In genomic region chr1:170997756-170998655, GRCm38 (mm10) we compare ENCODE assay signal across 8 mouse cellular contexts. TPM values are rescaled to one million over a fixed set of nuclear protein-coding genes. Genes with fewer than 3 reads are reported as not detected.
A peak's percentile ranks its signal among the peaks of the same experiment; 100 is the strongest.
DNase-seq lines count a peak whose midpoint lies in the region; ATAC-seq and TF ChIP-seq lines count a peak whose summit lies in the region.

No protein-coding gene starts in this region.

- no peak overlapping the region for H3K9ac ChIP-seq in neural tube, embryonic 12.5 days
- H3K9ac ChIP-seq in heart, adult 2 months (ENCODE audit: low read depth, low read length) = no peak overlapping the region
- no peak overlapping the region for H3K9ac ChIP-seq in kidney, postnatal 0 days (ENCODE audit: low read depth, low read length)
- no peak overlapping the region for H3K9ac ChIP-seq in liver, embryonic 12.5 days

- TF ChIP-seq EP300 in heart, adult 2 months (IDR thresholded peaks at IDR 0.05; ENCODE audit: insufficient read depth, low read depth, low read length) = no peak

- ATAC-seq in neural tube, embryonic 12.5 days (ENCODE audit: low FRiP score, low read depth) = no peak
- no peak for ATAC-seq in kidney, postnatal 0 days (replicated peaks; ENCODE audit: low FRiP score, low read depth)
- no peak for ATAC-seq in liver, embryonic 12.5 days

- no peaks in the 10 kb centered on the region for H3K36me3 ChIP-seq in neural tube, embryonic 12.5 days
- no peaks in the 10 kb centered on the region for H3K36me3 ChIP-seq in heart, adult 2 months (ENCODE audit: control insufficient read depth, insufficient read depth, low read length)
- H3K36me3 ChIP-seq in kidney, postnatal 0 days (ENCODE audit: insufficient read depth, low read length) = no peaks in the 10 kb centered on the region
- H3K36me3 ChIP-seq in liver, embryonic 12.5 days = no peaks in the 10 kb centered on the region
- no peaks in the 10 kb centered on the region for H3K36me3 ChIP-seq in myocyte (ENCODE audit: control insufficient read depth, insufficient read depth)

- H3K27ac ChIP-seq in neural tube, embryonic 12.5 days = no peak overlapping the region
- no peak overlapping the region; the same call in 1 of the 2 replicates for H3K27ac ChIP-seq in heart, adult 2 months
- no peak overlapping the region for H3K27ac ChIP-seq in kidney, postnatal 0 days
- peak overlapping the region; percentile 25; the same call in 1 of the 2 replicates for H3K27ac ChIP-seq in liver, embryonic 12.5 days

- no peak for TF ChIP-seq CTCF in heart, adult 2 months (IDR thresholded peaks at IDR 0.05)
- TF ChIP-seq CTCF in kidney, postnatal 0 days (IDR thresholded peaks at IDR 0.05; ENCODE audit: low read depth) = no peak

- no peaks in the 10 kb centered on the region; the same call in 1 of the 2 replicates for H3K27me3 ChIP-seq in neural tube, embryonic 12.5 days (replicated peaks)
- no peaks in the 10 kb centered on the region for H3K27me3 ChIP-seq in heart, adult 2 months (ENCODE audit: control insufficient read depth, insufficient read depth, low read length)
- H3K27me3 ChIP-seq in kidney, postnatal 0 days (ENCODE audit: insufficient read depth, low read length) = no peaks in the 10 kb centered on the region
- H3K27me3 ChIP-seq in liver, embryonic 12.5 days (replicated peaks) = no peaks in the 10 kb centered on the region; the same call in 1 of the 2 replicates
- no peaks in the 10 kb centered on the region for H3K27me3 ChIP-seq in myocyte (ENCODE audit: control insufficient read depth, insufficient read depth, insufficient read length)

- H3K4me3 ChIP-seq in neural tube, embryonic 12.5 days = no peak overlapping the region
- peak overlapping the region; percentile 14; the same call in 1 of the 2 replicates for H3K4me3 ChIP-seq in heart, adult 2 months
- H3K4me3 ChIP-seq in kidney, postnatal 0 days (replicated peaks; ENCODE audit: low read depth, low read length) = no peak overlapping the region
- peak overlapping the region; percentile 29 for H3K4me3 ChIP-seq in liver, embryonic 12.5 days
- no peak overlapping the region for H3K4me3 ChIP-seq in myocyte

- no peaks in the 10 kb centered on the region for H3K4me1 ChIP-seq in neural tube, embryonic 12.5 days
- no peaks in the 10 kb centered on the region for H3K4me1 ChIP-seq in heart, adult 2 months (ENCODE audit: control insufficient read depth, insufficient read depth, low read length)
- no peaks in the 10 kb centered on the region for H3K4me1 ChIP-seq in kidney, postnatal 0 days (replicated peaks; ENCODE audit: insufficient read depth, low read length)
- peaks cover 9% of the 10 kb centered on the region; the same call in 1 of the 2 replicates for H3K4me1 ChIP-seq in liver, embryonic 12.5 days

- no peaks in the 10 kb centered on the region for H3K79me2 ChIP-seq in heart, adult 2 months (replicated peaks; ENCODE audit: control insufficient read depth, insufficient read depth, low read length)
- H3K79me2 ChIP-seq in myocyte (ENCODE audit: control insufficient read depth, insufficient read depth) = no peaks in the 10 kb centered on the region

- DNase-seq in neural tube, embryonic 10.5 days (ENCODE audit: extremely low spot score, low spot score) = no peak
- DNase-seq in cerebellum, postnatal 25 days = peak; percentile 29 to 54
- peak; percentile 55 to 76 for DNase-seq in heart, adult 2 months
- peak; percentile 22 for DNase-seq in kidney, postnatal 0 days (ENCODE audit: low spot score)
- DNase-seq in thymus, postnatal 36 days = peak; percentile 12 to 30

- WGBS in neural tube, embryonic 12.5 days = 66% methylated on average over 21 of the region's 21 CpGs
- 42% methylated on average over 21 of the region's 21 CpGs for WGBS in heart, adult 2 months
- 57% methylated on average over 21 of the region's 21 CpGs for WGBS in kidney, postnatal 0 days
- WGBS in liver, embryonic 12.5 days (ENCODE audit: insufficient replicate concordance) = 24% methylated on average over 21 of the region's 21 CpGs

- no peaks in the 10 kb centered on the region for H3K9me3 ChIP-seq in neural tube, embryonic 12.5 days
- H3K9me3 ChIP-seq in kidney, postnatal 0 days (replicated peaks; ENCODE audit: low read length) = no peaks in the 10 kb centered on the region
- H3K9me3 ChIP-seq in liver, embryonic 12.5 days (replicated peaks) = no peaks in the 10 kb centered on the region

- H3ac ChIP-seq in myocyte (ENCODE audit: control insufficient read depth, insufficient read length) = no peak overlapping the region

- peak overlapping the region; percentile 25; the same call in 1 of the 2 replicates for H3K4me2 ChIP-seq in neural tube, embryonic 12.5 days (replicated peaks)
- H3K4me2 ChIP-seq in kidney, postnatal 0 days (ENCODE audit: low read length) = no peak overlapping the region
- peak overlapping the region; percentile 54 for H3K4me2 ChIP-seq in liver, embryonic 12.5 days
- peak overlapping the region; percentile 40 for H3K4me2 ChIP-seq in myocyte (ENCODE audit: low read depth)

- intact Hi-C loops in heart, adult 2 months (cut with DNase I) = no loop called here

- no peak for TF ChIP-seq POLR2A in heart, adult 2 months (IDR thresholded peaks at IDR 0.05; ENCODE audit: insufficient read depth, low read depth, low read length)
- TF ChIP-seq POLR2A in myocyte (IDR thresholded peaks at IDR 0.05; ENCODE audit: insufficient read length, low read depth) = no peak

TF ChIP-seq in myocyte, 11 proteins besides CTCF, POLR2A, EP300 and RAD21:
- no peak for TF ChIP-seq TCF3 (IDR thresholded peaks at IDR 0.05; ENCODE audit: insufficient read length, low read depth)
- TF ChIP-seq REST (IDR thresholded peaks at IDR 0.05; ENCODE audit: insufficient read depth, insufficient read length) = no peak
- no peak for TF ChIP-seq MYOD1 (IDR thresholded peaks at IDR 0.05; ENCODE audit: control insufficient read depth in 1 of 3, insufficient read length in 2 of 3, low read depth in 2 of 3)
- no peak for TF ChIP-seq POLR2AphosphoS2 (IDR thresholded peaks at IDR 0.05; ENCODE audit: insufficient read length, low read depth)
- TF ChIP-seq SRF (IDR thresholded peaks at IDR 0.05; ENCODE audit: control insufficient read depth, insufficient read length, low read depth) = no peak
- no peak for TF ChIP-seq E2F4 (IDR thresholded peaks at IDR 0.05; ENCODE audit: insufficient read depth)
- no peak for TF ChIP-seq CEBPB (IDR thresholded peaks at IDR 0.05; ENCODE audit: insufficient read depth, poor library complexity, severe bottlenecking)
- no peak for TF ChIP-seq TCF12 (IDR thresholded peaks at IDR 0.05; ENCODE audit: insufficient read depth, poor library complexity, severe bottlenecking)
- no peak for TF ChIP-seq MAX (IDR thresholded peaks at IDR 0.05; ENCODE audit: low read depth)
- TF ChIP-seq MYOG (IDR thresholded peaks at IDR 0.05; ENCODE audit: control insufficient read depth in 1 of 3, insufficient read depth in 1 of 3, insufficient read length in 2 of 3, low read depth in 2 of 3) = no peak
- TF ChIP-seq USF1 (IDR thresholded peaks at IDR 0.05; ENCODE audit: low read depth) = no peak
TF ChIP-seq in myocyte: peak in this region for 0.

RNA-seq across cellular contexts. Expression of gene Fcgr4, which starts 20.7 kb away (rescaled TPM):
- 0.20 and 0.22 TPM in 2 replicates for polyA plus RNA-seq in neural tube, embryonic 12.5 days (2016; fragmentation: Nextera tagmentation; extraction: Ambion mirVana)
- 1 to 10 TPM in 1 of 2 experiments, under 1 TPM in 1; 0.70 to 1.2 TPM for total RNA-seq in heart, adult 2 months (2021)
- polyA plus RNA-seq in heart, adult 2 months (2012; rRNA removed) = 0.79 and 1.4 TPM in 2 replicates
- 2.0 and 2.3 TPM in 2 replicates for polyA plus RNA-seq in kidney, postnatal 0 days (2015; fragmentation: Nextera tagmentation; extraction: Ambion mirVana)
- polyA plus RNA-seq in liver, embryonic 12.5 days (2016; fragmentation: Nextera tagmentation; extraction: Ambion mirVana) = 1.3 and 2.0 TPM in 2 replicates
- polyA plus RNA-seq in myocyte (2012; fragmentation: generic; extraction: Trizol) = 2.1 TPM

RNA-seq across cellular contexts. Expression of gene Fcgr2b, which starts 21.7 kb away (rescaled TPM):
- 0.24 TPM in 1 of 2 replicates, not detected in the other for polyA plus RNA-seq in neural tube, embryonic 12.5 days (2016; fragmentation: Nextera tagmentation; extraction: Ambion mirVana)
- 1 to 10 TPM; 7.4 to 8.4 TPM for total RNA-seq in heart, adult 2 months (2021)
- polyA plus RNA-seq in heart, adult 2 months (2012; rRNA removed) = 10.4 and 10.9 TPM in 2 replicates
- polyA plus RNA-seq in kidney, postnatal 0 days (2015; fragmentation: Nextera tagmentation; extraction: Ambion mirVana) = 6.4 and 8.0 TPM in 2 replicates
- 1.7 and 1.9 TPM in 2 replicates for polyA plus RNA-seq in liver, embryonic 12.5 days (2016; fragmentation: Nextera tagmentation; extraction: Ambion mirVana)
- 0.11 TPM for polyA plus RNA-seq in myocyte (2012; fragmentation: generic; extraction: Trizol)

Comparison
In these comparisons a context has a peak if more than half of its experiments do, and no peak if none do; other contexts are left out.
1. H3K4me3 ChIP-seq: peak in heart, adult 2 months (single experiment) and liver, embryonic 12.5 days (single experiment); none in neural tube, embryonic 12.5 days (single experiment), kidney, postnatal 0 days (single experiment) and myocyte (single experiment).